ENCODE assay signal across 29 mouse cellular contexts in genomic region chr2:156272553-156272952, GRCm38 (mm10).
"Had no signal": no experiment of that assay in that cellular context is flagged by ENCODE, and none has a peak within 500 bp of the region (broad histone marks: within the 10 kb centered on the region; RNA-seq: fewer than 3 reads in every experiment).

No protein-coding gene starts in this region.

- DNase-seq: heart, postnatal 10 days; heart, postnatal 36 days; heart, postnatal 4 days; kidney, adult 11 months; kidney, adult 18-20 months; kidney, adult 2 months; kidney, adult 8-10 months; kidney, adult 9 months; kidney, postnatal 10 days; kidney, postnatal 14 days; kidney, postnatal 25 days; kidney, postnatal 36 days; kidney, postnatal 4 days; layer of hippocampus, adult 9-11 months; layer of hippocampus, postnatal 36 days had no signal

- H3K4me3 ChIP-seq: heart, embryonic 10.5 days; heart, embryonic 12.5 days; heart, embryonic 13.5 days; heart, embryonic 15.5 days; hindbrain, embryonic 10.5 days; hindbrain, embryonic 12.5 days; hindbrain, embryonic 13.5 days; hindbrain, embryonic 15.5 days; intestine, embryonic 15.5 days; kidney, embryonic 15.5 days; layer of hippocampus, adult 2 months; left cerebral cortex, adult 2 months had no signal

- H3K27me3 ChIP-seq: heart, embryonic 12.5 days; heart, embryonic 13.5 days; heart, embryonic 15.5 days; hindbrain, embryonic 12.5 days; hindbrain, embryonic 13.5 days; hindbrain, embryonic 15.5 days; intestine, embryonic 15.5 days; kidney, embryonic 15.5 days had no signal

- H3K4me2 ChIP-seq: heart, embryonic 11.5 days; heart, embryonic 12.5 days; heart, embryonic 13.5 days; heart, embryonic 15.5 days; hindbrain, embryonic 12.5 days; hindbrain, embryonic 13.5 days; hindbrain, embryonic 14.5 days; hindbrain, embryonic 15.5 days; intestine, embryonic 15.5 days; kidney, embryonic 15.5 days had no signal
